Mouse (Mus musculus): ENCODE data around the gene Slc22a23. TPM values are rescaled to one million over a fixed set of nuclear protein-coding genes. Genes with fewer than 3 reads are reported as not detected.

Slc22a23 gene
- 13.2 and 14.1 TPM in 2 replicates for polyA plus RNA-seq (2012; rRNA removed)

DNA sequence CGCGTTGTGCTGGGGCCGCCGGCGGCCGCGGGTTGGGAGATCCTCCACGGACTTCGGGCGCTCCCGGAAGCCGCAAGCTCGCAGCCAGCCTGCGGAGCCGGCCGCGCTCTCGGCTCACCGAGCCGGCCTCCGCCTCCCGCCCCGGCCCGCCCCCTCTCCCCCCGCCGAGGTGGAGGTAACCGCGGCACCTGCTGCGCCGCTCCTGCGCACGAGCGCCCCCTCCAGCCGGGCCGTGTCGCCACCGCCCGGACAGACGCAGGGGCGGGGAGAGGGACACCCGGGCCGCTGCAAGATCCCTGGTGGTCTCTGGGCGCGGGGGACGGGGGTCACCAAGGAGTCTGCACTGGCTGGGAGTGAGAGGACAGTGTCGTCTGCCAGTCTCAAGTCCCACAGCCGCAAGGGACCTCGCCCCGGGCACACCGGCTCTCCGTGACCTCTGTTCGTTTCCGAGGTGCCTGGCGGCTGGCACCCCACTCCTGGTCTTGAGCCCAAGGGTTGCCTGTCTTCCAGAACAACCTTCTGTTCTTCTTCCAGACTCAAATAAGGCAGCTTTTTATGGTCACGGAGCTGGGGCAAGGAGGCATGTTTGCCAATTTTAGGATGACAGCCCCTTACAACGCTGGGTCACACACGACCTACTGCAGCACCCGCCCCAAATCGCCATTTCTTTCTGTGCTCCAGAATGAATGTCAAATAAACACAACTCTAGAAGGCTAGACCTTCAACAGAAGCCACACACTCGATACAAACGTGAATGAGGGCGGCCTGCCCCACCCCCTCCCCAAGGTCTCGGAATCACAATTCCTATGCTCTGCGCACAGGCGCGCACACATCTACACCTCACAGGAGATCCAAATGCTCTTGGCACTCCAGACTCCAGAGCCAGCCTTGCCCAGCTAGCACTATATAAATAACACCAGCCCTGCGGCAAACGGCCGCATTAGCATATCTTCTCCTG, at the start of gene Slc22a23:
Gene Slc22a23, minus strand, starts transcription at position 55 of the 958 bp plus-strand sequence.

DNA sequence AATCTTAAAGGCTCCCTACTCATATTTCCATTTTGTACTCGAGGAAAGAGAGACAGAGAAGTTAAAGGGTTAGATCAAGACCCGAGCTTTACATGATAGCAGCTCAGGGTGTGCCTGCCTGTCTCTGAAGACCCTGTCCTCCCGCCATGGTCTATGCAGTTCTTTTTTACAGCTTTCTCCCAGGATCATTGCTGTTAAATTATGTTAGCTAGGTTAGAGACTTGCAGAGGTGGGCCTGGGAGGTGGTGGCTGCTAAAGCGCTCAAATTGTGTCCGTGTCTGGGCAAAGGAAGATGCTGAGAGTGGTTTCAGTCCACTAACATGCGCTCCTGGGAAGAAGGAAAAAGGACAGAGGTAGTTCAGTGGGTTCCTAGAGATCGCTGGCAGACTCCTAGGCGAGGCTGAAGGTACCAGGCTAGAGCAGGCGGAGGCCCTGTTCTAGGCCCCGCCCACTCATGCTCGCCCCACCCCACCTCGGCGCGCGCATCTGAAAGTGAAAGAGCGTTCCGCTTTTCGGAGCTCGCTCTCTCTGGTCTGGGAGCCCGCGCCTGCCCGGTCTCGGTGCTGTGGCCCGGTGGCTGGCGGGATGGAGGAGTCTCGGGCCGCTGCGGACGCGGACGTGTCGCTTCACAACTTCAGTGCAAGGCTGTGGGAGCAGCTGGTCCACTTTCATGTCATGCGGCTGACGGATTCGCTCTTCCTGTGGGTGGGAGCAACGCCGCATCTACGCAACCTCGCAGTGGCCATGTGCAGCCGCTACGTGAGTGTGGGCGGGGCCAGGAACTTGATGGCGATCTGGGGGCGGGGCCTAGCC, 182.3 kb downstream of the Slc22a23 start, which contains the start of gene Psmg4:
Gene Psmg4, plus strand, starts transcription at position 474 of the 813 bp plus-strand sequence.

DNA sequence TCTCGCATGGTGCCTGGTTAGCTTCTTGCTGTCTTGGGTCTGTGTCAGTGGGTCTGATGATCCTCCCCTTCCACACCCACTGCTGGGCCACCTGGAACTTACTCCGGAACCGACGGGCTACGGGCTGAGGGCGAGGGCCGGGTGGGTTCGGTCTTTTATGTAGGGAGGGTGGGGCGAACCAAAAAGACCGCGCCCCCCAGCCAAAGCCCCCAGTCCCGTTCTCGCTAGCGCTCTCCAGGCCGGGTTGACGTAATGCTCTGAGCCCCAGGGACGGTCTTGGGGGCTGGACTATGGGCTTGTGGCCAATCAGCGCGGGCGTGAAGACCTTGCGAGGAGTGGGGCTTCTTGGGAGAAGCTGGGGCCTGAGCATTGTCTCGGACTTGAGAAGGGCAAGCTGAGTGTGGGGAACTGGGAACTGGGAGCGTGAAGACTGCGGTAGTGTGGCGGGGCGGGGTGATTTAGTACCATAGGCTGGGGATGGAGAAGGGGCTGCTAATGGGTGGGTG, 214.7 kb downstream of the Slc22a23 start, which contains the start of gene Tubb2b:
Gene Tubb2b, minus strand, starts transcription at position 241 of the 506 bp plus-strand sequence.

Other genes with a start within 250 kb of the Slc22a23 start
- 39.9 and 49.9 TPM in 2 replicates for gene Tubb2b, start 214.7 kb downstream of the Slc22a23 start, polyA plus RNA-seq (2012; rRNA removed)
- gene Psmg4, start 182.2 kb downstream of the Slc22a23 start, polyA plus RNA-seq (2012; rRNA removed), result 223 and 253 TPM in 2 replicates